Mouse (Mus musculus) midbrain, embryonic 12.5 days (tissue): ENCODE measurements at regions not wholly inside any gene's neighbourhood (a gene's known extent, or its start where the extent isn't known, plus 50 kb on each side); places are given as distances from the start of the nearest gene placed in this dataset.
"Not testable (repeated sequence)": the region's sequence is repeated elsewhere in the genome, so short reads cannot be mapped to it uniquely, and the experiment has no call there.

ENCODE experiments used
- ATAC-seq: fragments of 200-750 bp; cut with Nextera tagmentation; 2 replicates; pipeline ENCODE4 v1.8.0; 2017; ENCODE audit warnings: low read depth, moderate TSS enrichment, moderate library complexity; ENCODE audit not compliant: low FRiP score
- H3K27ac ChIP-seq: fragments of 300-500 bp; sonication (generic); replicated peaks from 2 replicates; pipeline ENCODE4 v1.5.1; 2016; ENCODE audit warnings: mild to moderate bottlenecking
- H3K27me3 ChIP-seq: fragments of 300-500 bp; sonication (generic); 2 replicates; pipeline ENCODE4 v1.6.1; 2016; ENCODE audit warnings: mild to moderate bottlenecking
- H3K36me3 ChIP-seq: fragments of 300-500 bp; sonication (generic); 2 replicates; pipeline ENCODE4 v1.6.1; 2016
- H3K4me1 ChIP-seq: fragments of 300-500 bp; sonication (generic); 2 replicates; pipeline ENCODE4 v1.6.1; 2016
- H3K4me2 ChIP-seq: fragments of 300-500 bp; sonication (generic); replicated peaks from 2 replicates; pipeline ENCODE4 v1.6.1; 2016; ENCODE audit warnings: mild to moderate bottlenecking, moderate library complexity
- H3K4me3 ChIP-seq: fragments of 300-500 bp; sonication (generic); 2 replicates; pipeline ENCODE4 v1.5.1; 2016; ENCODE audit warnings: mild to moderate bottlenecking
- H3K9ac ChIP-seq: fragments of 300-500 bp; sonication (generic); replicated peaks from 2 replicates; pipeline ENCODE4 v1.6.1; 2016; ENCODE audit warnings: mild to moderate bottlenecking, moderate library complexity
- H3K9me3 ChIP-seq: fragments of 300-500 bp; sonication (generic); 2 replicates; pipeline ENCODE4 v1.6.1; 2016; ENCODE audit warnings: mild to moderate bottlenecking
- WGBS: fragments of 180-500 bp; shearing (Covaris S2); methylation state at CpG from one replicate; pipeline ENCODE4 v1.1.7; 2016; 5-methylcytosine and 5-hydroxymethylcytosine counted together

DNA sequence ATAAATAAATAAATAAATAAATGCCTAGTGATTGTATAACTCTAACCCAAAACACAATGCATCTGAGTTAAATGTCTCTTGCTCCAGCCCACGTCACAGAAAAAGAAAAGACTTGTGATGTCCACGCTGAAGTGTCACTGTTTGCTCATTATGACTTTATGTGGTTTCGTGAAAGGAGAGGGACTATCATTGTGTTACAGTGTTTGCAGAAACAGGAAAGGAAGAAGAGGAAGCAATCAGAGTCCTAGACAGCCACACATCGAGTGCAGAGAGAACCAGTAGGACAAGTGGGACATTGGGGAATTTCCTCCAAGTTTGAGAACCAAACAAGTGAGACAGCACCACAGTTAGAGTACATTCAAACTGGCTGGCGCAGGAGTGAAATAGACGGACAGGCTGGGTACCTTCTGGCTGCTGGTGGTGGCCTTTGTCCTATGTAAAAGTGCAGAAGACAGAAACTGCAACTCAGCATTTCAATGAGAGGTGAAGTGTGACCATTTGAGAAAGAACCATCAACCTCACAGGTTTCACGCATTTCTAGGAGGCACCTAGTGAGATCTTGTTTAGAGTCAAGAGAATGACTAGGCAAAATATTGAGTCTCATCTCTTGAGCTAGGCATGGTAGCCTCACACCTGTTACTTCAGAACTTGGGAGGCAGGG lies 59.6 kb downstream of the Fasl start:
- H3K27me3 ChIP-seq, result no peaks in the 10 kb centered on the region
- H3K36me3 ChIP-seq, result no peaks in the 10 kb centered on the region
- 88% methylated on average over 7 of the region's 7 CpGs for WGBS
- no peak overlapping the region for H3K9ac ChIP-seq
- no peak overlapping the region for H3K4me3 ChIP-seq
- H3K9me3 ChIP-seq, result no peaks in the 10 kb centered on the region
- no peaks in the 10 kb centered on the region for H3K4me1 ChIP-seq
- no peak overlapping the region for H3K4me2 ChIP-seq
- no peak for ATAC-seq
- H3K27ac ChIP-seq, result no peak overlapping the region

DNA sequence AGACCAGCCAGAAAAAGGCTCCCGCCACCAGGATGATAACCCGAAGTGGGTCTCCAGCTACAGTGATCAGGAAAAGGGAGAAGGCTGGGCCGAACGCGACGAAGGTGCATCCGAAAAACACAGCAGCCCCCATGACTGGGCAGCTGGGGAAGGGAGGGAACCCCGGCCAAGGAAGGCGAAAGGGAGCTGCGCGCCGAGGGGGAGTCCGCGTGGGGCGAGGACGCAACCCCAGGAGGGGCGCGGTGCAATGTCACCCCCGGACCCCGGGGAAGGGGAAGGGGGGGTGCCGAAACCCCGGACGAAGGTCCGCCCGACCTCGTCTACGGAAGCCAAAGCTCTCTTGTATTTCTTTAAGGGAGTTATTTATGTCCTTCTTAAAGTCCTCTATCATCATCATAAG lies 60.9 kb downstream of the Fasl start:
- H3K4me1 ChIP-seq, H3K4me3 ChIP-seq, H3K27me3 ChIP-seq, H3K9ac ChIP-seq, H3K9me3 ChIP-seq, H3K36me3 ChIP-seq, H3K4me2 ChIP-seq, H3K27ac ChIP-seq, ATAC-seq: not testable (repeated sequence)
- WGBS, result 95% methylated on average over 13 of the region's 27 CpGs

DNA sequence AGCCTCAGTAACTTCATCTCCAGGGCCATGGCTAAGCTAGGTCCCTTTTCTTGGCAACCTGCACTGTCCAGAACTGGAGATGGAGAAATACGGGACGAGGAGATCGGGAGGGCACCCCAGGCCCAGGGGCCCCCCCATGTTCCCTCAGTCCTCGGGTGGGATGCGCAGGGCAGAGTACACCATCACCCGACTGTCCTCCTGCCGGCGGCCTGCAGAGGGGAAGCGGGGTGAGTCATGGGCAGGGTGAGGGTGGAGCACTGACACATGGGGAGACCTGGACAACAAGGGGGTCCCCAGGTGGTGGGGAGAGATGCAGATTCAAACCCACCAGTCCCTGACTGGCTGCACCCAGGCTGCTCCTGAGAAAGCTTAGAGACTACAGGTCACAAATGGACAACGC lies 62.2 kb downstream of the Fasl start:
- H3K4me2 ChIP-seq, H3K4me3 ChIP-seq, H3K4me1 ChIP-seq, H3K9ac ChIP-seq, H3K36me3 ChIP-seq, H3K9me3 ChIP-seq, H3K27me3 ChIP-seq, ATAC-seq, H3K27ac ChIP-seq: not testable (repeated sequence)
- 100% methylated on average over 1 of the region's 10 CpGs for WGBS

DNA sequence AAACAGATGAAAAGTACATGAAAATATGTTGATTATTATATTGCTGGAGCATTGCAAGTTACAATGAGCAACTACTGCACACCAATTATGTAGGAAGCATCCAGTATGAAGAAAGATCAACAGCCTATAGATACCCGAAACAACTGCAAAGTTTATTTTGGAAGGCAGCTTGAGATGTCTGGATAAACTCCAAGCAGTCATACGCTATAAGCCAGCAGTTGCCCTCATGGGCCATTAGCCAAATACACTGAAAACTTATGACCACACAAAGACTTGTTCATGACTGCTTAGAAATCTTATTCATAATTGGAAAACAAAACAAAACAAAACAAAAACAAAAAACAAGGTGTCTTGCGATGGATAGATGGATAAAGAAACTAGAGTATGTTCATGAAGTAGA lies 68.4 kb downstream of the Fasl start:
- H3K27me3 ChIP-seq, result no peaks in the 10 kb centered on the region
- H3K9ac ChIP-seq, result no peak overlapping the region
- no peak overlapping the region for H3K4me2 ChIP-seq
- H3K36me3 ChIP-seq, result no peaks in the 10 kb centered on the region
- H3K4me3 ChIP-seq, result no peak overlapping the region
- H3K27ac ChIP-seq, result no peak overlapping the region
- no peak for ATAC-seq
- no peaks in the 10 kb centered on the region for H3K4me1 ChIP-seq
- no peaks in the 10 kb centered on the region for H3K9me3 ChIP-seq
- WGBS, result 90% methylated on average over 3 of the region's 3 CpGs

DNA sequence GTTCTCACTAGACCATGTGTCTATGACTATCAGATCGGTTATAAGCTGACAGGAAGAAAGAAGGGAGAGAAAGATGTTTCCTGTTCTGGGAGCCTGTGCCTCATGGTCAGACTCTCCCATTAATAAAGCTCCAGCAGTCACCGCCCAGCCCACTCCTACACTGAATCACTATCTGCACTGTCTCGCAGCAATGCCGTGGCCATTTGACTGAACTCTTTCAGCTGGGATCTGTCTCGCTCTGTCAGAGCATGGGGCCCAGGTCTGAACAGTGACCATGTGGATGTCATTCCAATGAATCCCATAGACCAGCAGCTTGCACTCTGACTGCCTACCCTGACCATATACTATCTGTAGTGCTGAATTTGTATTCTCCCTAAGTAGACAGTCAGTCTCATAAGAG lies 70.0 kb downstream of the Fasl start:
- Histone ChIP-seq H3K4me1 (no peaks in the 10 kb centered on the region), H3K27me3 (no peaks in the 10 kb centered on the region), H3K27ac (no peak overlapping the region), H3K9ac (no peak overlapping the region), H3K9me3 (no peaks in the 10 kb centered on the region), H3K4me2 (no peak overlapping the region), H3K36me3 (no peaks in the 10 kb centered on the region), H3K4me3 (no peak overlapping the region)
- ATAC-seq, result no peak
- 83% methylated on average over 5 of the region's 5 CpGs for WGBS

DNA sequence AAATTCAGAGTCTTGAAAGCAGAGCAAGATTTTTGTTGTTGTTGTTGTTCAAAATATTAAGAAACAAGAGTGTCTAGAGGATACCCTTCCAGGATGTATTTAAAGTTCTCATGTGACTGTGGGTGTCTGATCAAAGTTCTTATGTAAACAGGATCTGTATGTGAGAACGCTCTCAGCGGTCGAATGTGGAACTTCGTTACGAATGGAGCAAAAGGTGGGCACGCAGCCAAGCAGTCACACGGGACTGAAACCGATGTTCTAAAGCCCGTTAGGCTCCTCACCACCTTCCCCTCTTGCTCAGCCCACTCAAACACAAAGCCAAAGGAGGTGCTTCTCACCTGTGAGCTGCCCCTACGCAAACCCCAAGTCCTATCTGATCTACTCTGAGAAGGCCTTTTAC lies 75.4 kb downstream of the Fasl start:
- H3K27ac ChIP-seq, result no peak overlapping the region
- H3K4me1 ChIP-seq, result no peaks in the 10 kb centered on the region
- 89% methylated on average over 10 of the region's 10 CpGs for WGBS
- no peak overlapping the region for H3K4me2 ChIP-seq
- H3K9ac ChIP-seq, result no peak overlapping the region
- H3K9me3 ChIP-seq, result no peaks in the 10 kb centered on the region
- H3K4me3 ChIP-seq, result no peak overlapping the region
- no peaks in the 10 kb centered on the region for H3K27me3 ChIP-seq
- no peak for ATAC-seq
- no peaks in the 10 kb centered on the region for H3K36me3 ChIP-seq

DNA sequence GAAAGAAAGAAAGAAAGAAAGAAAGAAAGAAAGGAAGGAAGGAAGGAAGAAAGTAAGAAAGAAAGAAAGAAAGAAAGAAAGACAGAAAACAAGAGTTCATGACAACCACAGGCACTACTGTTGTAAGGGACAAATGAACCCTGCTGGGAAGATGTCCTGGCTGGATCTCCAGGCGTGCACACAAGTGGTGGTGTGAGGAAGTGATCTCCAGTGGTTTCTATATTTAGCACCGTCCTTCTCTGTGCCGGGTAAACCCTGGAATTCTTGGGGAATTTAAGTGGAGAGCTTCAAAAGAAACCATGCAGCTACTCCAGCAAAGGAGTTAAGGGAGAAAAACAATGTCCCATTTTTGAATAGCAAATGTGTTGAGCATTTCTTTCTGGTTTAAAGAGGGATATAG lies 76.0 kb downstream of the Fasl start:
- Histone ChIP-seq H3K4me1 (no peaks in the 10 kb centered on the region), H3K9me3 (no peaks in the 10 kb centered on the region), H3K9ac (no peak overlapping the region), H3K27ac (no peak overlapping the region), H3K36me3 (no peaks in the 10 kb centered on the region), H3K27me3 (no peaks in the 10 kb centered on the region), H3K4me3 (no peak overlapping the region), H3K4me2 (no peak overlapping the region)
- WGBS, result 43% methylated on average over 3 of the region's 3 CpGs
- no peak for ATAC-seq

DNA sequence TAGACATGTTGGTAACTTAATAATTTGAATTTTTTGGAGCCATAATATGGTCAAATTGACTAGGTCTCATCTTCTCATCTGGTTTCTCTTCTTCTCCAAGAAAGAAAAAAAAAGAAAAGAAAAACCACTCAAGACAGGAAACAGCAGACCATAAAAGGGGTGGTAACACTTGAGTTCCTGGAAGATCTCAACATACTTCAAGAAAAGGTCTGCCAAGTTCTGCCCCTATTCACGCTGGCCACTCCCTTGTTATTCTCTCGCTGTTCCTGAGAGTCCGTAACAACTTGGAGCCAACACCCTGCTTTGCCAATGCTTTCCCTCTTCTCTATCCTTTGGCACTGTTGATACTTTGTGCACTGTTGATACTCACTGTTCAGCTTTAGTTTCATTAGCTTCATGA lies 81.2 kb downstream of the Fasl start:
- H3K4me3 ChIP-seq, result no peak overlapping the region
- no peak for ATAC-seq
- H3K9me3 ChIP-seq, result no peaks in the 10 kb centered on the region
- no peak overlapping the region for H3K9ac ChIP-seq
- H3K27me3 ChIP-seq, result no peaks in the 10 kb centered on the region
- no peak overlapping the region for H3K4me2 ChIP-seq
- no peak overlapping the region for H3K27ac ChIP-seq
- no peaks in the 10 kb centered on the region for H3K36me3 ChIP-seq
- 93% methylated on average over 3 of the region's 3 CpGs for WGBS
- no peaks in the 10 kb centered on the region for H3K4me1 ChIP-seq

DNA sequence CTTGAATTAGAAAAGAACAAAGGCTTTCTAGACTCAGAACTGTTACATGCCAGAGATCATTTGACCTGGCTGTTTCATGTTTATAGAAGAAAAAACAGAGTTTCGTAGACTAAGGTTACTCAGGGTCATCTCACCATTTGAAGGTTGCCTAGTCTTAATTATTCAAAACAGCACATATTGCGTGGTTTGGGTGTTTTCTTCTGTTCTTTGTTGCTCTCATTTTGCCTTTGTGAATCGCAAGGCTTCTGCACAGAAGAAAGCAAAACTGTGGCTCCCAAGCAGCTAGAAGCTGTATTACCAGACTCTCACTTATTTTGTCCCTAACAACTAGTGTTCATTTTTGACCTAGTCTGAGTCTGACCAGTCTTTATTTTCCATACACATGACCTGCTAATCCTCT lies 83.3 kb downstream of the Fasl start:
- H3K36me3 ChIP-seq, result no peaks in the 10 kb centered on the region
- no peaks in the 10 kb centered on the region for H3K9me3 ChIP-seq
- 70% methylated on average over 3 of the region's 3 CpGs for WGBS
- H3K9ac ChIP-seq, result no peak overlapping the region
- no peak overlapping the region for H3K4me3 ChIP-seq
- H3K27ac ChIP-seq, result no peak overlapping the region
- no peaks in the 10 kb centered on the region for H3K27me3 ChIP-seq
- no peak for ATAC-seq
- H3K4me1 ChIP-seq, result no peaks in the 10 kb centered on the region
- no peak overlapping the region for H3K4me2 ChIP-seq

DNA sequence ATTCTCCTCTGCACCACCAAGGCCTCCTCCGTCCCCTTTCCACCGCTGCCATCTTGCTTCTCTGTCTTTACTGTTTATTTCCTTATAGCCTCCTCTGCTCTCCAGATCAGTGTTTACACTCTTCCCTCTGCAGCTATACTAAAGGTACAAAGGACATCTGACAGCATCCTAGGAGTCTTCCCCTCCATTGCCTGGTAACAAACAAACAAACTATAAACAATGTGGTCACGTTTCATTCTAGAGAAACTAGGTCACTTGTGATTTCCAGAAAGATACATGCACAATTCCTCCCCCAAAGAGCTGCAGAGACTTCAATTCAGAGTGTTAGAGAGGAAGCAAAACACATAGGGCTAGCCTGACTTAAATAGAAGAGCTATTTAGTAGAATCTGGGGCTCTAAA lies 83.8 kb downstream of the Fasl start:
- Histone ChIP-seq H3K4me2 (no peak overlapping the region), H3K27ac (no peak overlapping the region), H3K27me3 (no peaks in the 10 kb centered on the region), H3K9ac (no peak overlapping the region), H3K4me1 (no peaks in the 10 kb centered on the region), H3K9me3 (no peaks in the 10 kb centered on the region), H3K4me3 (no peak overlapping the region), H3K36me3 (no peaks in the 10 kb centered on the region)
- 74% methylated on average over 3 of the region's 3 CpGs for WGBS
- no peak for ATAC-seq

DNA sequence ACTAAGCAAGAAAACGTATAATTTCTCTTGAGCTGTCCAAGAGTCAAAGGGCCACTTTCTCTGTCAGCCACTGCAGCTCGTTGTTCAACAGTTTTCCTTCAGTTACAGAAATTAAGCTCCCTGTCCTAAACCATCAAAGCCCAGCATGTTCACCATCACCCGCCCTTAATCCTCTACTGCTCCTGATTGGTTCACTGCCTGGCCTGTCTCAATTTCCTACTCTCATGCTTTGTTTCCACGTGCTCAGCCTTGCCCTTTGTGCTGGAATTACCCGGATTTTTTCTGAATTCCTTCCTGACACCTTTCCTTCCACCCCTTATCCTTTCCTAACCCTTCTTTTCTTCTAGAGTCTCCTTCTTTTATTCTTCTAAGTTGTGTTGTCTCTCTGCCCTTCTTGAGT lies 92.4 kb downstream of the Fasl start:
- Histone ChIP-seq H3K27me3 (no peaks in the 10 kb centered on the region), H3K9ac (no peak overlapping the region), H3K27ac (no peak overlapping the region), H3K36me3 (no peaks in the 10 kb centered on the region), H3K4me1 (no peaks in the 10 kb centered on the region), H3K9me3 (no peaks in the 10 kb centered on the region), H3K4me3 (no peak overlapping the region), H3K4me2 (no peak overlapping the region)
- 19% methylated on average over 5 of the region's 5 CpGs for WGBS
- peak; percentile 71; the same call in 1 of the 2 replicates for ATAC-seq

DNA sequence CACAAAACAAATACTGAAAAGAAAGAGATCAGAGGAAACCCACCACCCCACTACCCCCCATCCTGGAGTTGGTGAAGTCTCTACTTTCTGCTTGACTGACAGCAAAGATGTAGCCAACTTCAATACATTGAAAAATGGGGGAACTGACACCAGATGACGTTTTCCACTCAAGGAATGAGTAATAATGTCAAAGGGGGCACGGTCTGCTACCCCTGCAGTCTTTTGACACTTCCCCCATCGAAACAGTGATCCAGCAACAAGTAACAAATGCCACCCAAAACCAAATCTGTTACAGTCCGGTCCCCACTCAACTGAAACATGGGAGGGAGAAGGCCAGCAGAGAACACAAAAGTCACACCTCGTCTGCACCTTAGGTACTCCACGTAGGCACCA lies 94.5 kb downstream of the Fasl start:
- H3K9me3 ChIP-seq, result no peaks in the 10 kb centered on the region
- H3K36me3 ChIP-seq, result no peaks in the 10 kb centered on the region
- H3K27ac ChIP-seq, result no peak overlapping the region
- 79% methylated on average over 6 of the region's 6 CpGs for WGBS
- no peak for ATAC-seq
- H3K4me3 ChIP-seq, result no peak overlapping the region
- no peak overlapping the region for H3K4me2 ChIP-seq
- H3K4me1 ChIP-seq, result no peaks in the 10 kb centered on the region
- H3K9ac ChIP-seq, result no peak overlapping the region
- H3K27me3 ChIP-seq, result no peaks in the 10 kb centered on the region
